Mouse (Mus musculus): Measurements from ENCODE around the gene C3ar1. TPM values are rescaled to one million over a fixed set of nuclear protein-coding genes. Genes with fewer than 3 reads are reported as not detected.

Gene C3ar1
- polyA plus RNA-seq, 1 experiment from 2014 or later, result 2.8 TPM

GRCm38 (mm10) chr6:122869846-122870245 lies 13.9 kb upstream of the C3ar1 start:
- Histone ChIP-seq H3K27me3 (no peaks in the 10 kb centered on the region), H3K4me2 (no peak overlapping the region), H3K27ac (no peak overlapping the region), H3K36me3 (no peaks in the 10 kb centered on the region), H3K9ac (no peak overlapping the region), H3K4me1 (replicated peaks) (no peaks in the 10 kb centered on the region), H3K4me3 (no peak overlapping the region), H3K9me3 (replicated peaks) (no peaks in the 10 kb centered on the region)
- ATAC-seq (replicated peaks; ENCODE audit: insufficient number of reproducible peaks, insufficient read depth, low FRiP score, low read depth), result no peak
- 60% methylated on average over 11 of the region's 11 CpGs for WGBS

GRCm38 (mm10) chr6:122867914-122868313 lies 12.0 kb upstream of the C3ar1 start:
- Histone ChIP-seq H3K9ac (no peak overlapping the region), H3K27ac (no peak overlapping the region), H3K4me2 (no peak overlapping the region), H3K4me1 (replicated peaks) (no peaks in the 10 kb centered on the region), H3K4me3 (no peak overlapping the region), H3K36me3 (no peaks in the 10 kb centered on the region), H3K27me3 (no peaks in the 10 kb centered on the region), H3K9me3 (replicated peaks) (no peaks in the 10 kb centered on the region)
- ATAC-seq (replicated peaks; ENCODE audit: insufficient number of reproducible peaks, insufficient read depth, low FRiP score, low read depth), result no peak
- 59% methylated on average over 4 of the region's 4 CpGs for WGBS

GRCm38 (mm10) chr6:122862871-122863270 lies 6.9 kb upstream of the C3ar1 start:
- Histone ChIP-seq H3K4me3 (no peak overlapping the region), H3K9me3 (replicated peaks) (peaks cover 4% of the 10 kb centered on the region; the same call in 1 of the 2 replicates), H3K36me3 (no peaks in the 10 kb centered on the region), H3K27ac (no peak overlapping the region), H3K27me3 (no peaks in the 10 kb centered on the region), H3K4me1 (replicated peaks) (no peaks in the 10 kb centered on the region), H3K9ac (no peak overlapping the region), H3K4me2 (no peak overlapping the region)
- 83% methylated on average over 1 of the region's 1 CpGs for WGBS
- no peak for ATAC-seq (replicated peaks; ENCODE audit: insufficient number of reproducible peaks, insufficient read depth, low FRiP score, low read depth)

GRCm38 (mm10) chr6:122862434-122862833 lies 6.5 kb upstream of the C3ar1 start:
- Histone ChIP-seq H3K4me1 (replicated peaks) (no peaks in the 10 kb centered on the region), H3K9me3 (replicated peaks) (peaks cover 4% of the 10 kb centered on the region; the same call in 1 of the 2 replicates), H3K4me2 (no peak overlapping the region), H3K27ac (no peak overlapping the region), H3K27me3 (no peaks in the 10 kb centered on the region), H3K4me3 (no peak overlapping the region), H3K36me3 (no peaks in the 10 kb centered on the region), H3K9ac (no peak overlapping the region)
- ATAC-seq (replicated peaks; ENCODE audit: insufficient number of reproducible peaks, insufficient read depth, low FRiP score, low read depth), result no peak
- 75% methylated on average over 6 of the region's 6 CpGs for WGBS

- Histone ChIP-seq H3K27ac (no peak overlapping the region), H3K4me3 (no peak overlapping the region), H3K27me3 (no peaks in the 10 kb centered on the region), H3K9ac (no peak overlapping the region), H3K4me1 (replicated peaks) (peaks cover 6% of the 10 kb centered on the region), H3K9me3 (replicated peaks) (no peaks in the 10 kb centered on the region), H3K4me2 (no peak overlapping the region), H3K36me3 (no peaks in the 10 kb centered on the region)
- 70% methylated on average over 12 of the region's 12 CpGs for WGBS
- no peak for ATAC-seq (replicated peaks; ENCODE audit: insufficient number of reproducible peaks, insufficient read depth, low FRiP score, low read depth)
Observed at GRCm38 (mm10) chr6:122854552-122854951, 1.4 kb downstream of the C3ar1 start.

- Histone ChIP-seq H3K36me3 (no peaks in the 10 kb centered on the region), H3K27ac (no peak overlapping the region), H3K4me3 (no peak overlapping the region), H3K27me3 (no peaks in the 10 kb centered on the region), H3K9me3 (replicated peaks) (no peaks in the 10 kb centered on the region), H3K9ac (no peak overlapping the region), H3K4me2 (no peak overlapping the region), H3K4me1 (replicated peaks) (peaks cover 6% of the 10 kb centered on the region)
- WGBS, result 44% methylated on average over 2 of the region's 2 CpGs
- ATAC-seq (replicated peaks; ENCODE audit: insufficient number of reproducible peaks, insufficient read depth, low FRiP score, low read depth), result no peak
Observed at GRCm38 (mm10) chr6:122852696-122853095, 3.3 kb downstream of the C3ar1 start.

GRCm38 (mm10) chr6:122843759-122844158 lies 12.2 kb downstream of the C3ar1 start:
- WGBS, result 80% methylated on average over 6 of the region's 6 CpGs
- Histone ChIP-seq H3K4me2 (no peak overlapping the region), H3K9me3 (replicated peaks) (no peaks in the 10 kb centered on the region), H3K9ac (no peak overlapping the region), H3K27me3 (no peaks in the 10 kb centered on the region), H3K4me1 (replicated peaks) (no peaks in the 10 kb centered on the region), H3K27ac (no peak overlapping the region), H3K36me3 (peaks cover 65% of the 10 kb centered on the region), H3K4me3 (no peak overlapping the region)
- ATAC-seq (replicated peaks; ENCODE audit: insufficient number of reproducible peaks, insufficient read depth, low FRiP score, low read depth), result no peak

GRCm38 (mm10) chr6:122837539-122837938 lies 18.4 kb downstream of the C3ar1 start:
- Histone ChIP-seq H3K4me3 (no peak overlapping the region), H3K9me3 (replicated peaks) (0 out of 2 replicates have a peak, but pooled peaks cover 4% of the 10 kb centered on the region), H3K4me1 (replicated peaks) (no peaks in the 10 kb centered on the region), H3K27ac (no peak overlapping the region), H3K9ac (no peak overlapping the region), H3K4me2 (no peak overlapping the region), H3K36me3 (peaks cover 86% of the 10 kb centered on the region), H3K27me3 (no peaks in the 10 kb centered on the region)
- no peak for ATAC-seq (replicated peaks; ENCODE audit: insufficient number of reproducible peaks, insufficient read depth, low FRiP score, low read depth)
- WGBS, result 87% methylated on average over 5 of the region's 5 CpGs

- Histone ChIP-seq H3K4me3 (no peak overlapping the region), H3K4me2 (no peak overlapping the region), H3K36me3 (peaks cover 90% of the 10 kb centered on the region), H3K27me3 (no peaks in the 10 kb centered on the region), H3K9me3 (replicated peaks) (0 out of 2 replicates have a peak, but pooled peaks cover 4% of the 10 kb centered on the region), H3K27ac (no peak overlapping the region), H3K9ac (no peak overlapping the region), H3K4me1 (replicated peaks) (no peaks in the 10 kb centered on the region)
- WGBS, result 95% methylated on average over 3 of the region's 3 CpGs
- ATAC-seq (replicated peaks; ENCODE audit: insufficient number of reproducible peaks, insufficient read depth, low FRiP score, low read depth), result no peak
Observed at GRCm38 (mm10) chr6:122836974-122837373, 19.0 kb downstream of the C3ar1 start.

GRCm38 (mm10) chr6:122834365-122834764 lies 21.6 kb downstream of the C3ar1 start:
- H3K27ac ChIP-seq, result no peak overlapping the region
- no peaks in the 10 kb centered on the region for H3K4me1 ChIP-seq (replicated peaks)
- H3K4me3 ChIP-seq, result no peak overlapping the region
- H3K4me2 ChIP-seq, result no peak overlapping the region
- H3K36me3 ChIP-seq, result peaks cover 85% of the 10 kb centered on the region
- WGBS, result 66% methylated on average over 4 of the region's 4 CpGs
- no peak overlapping the region for H3K9ac ChIP-seq
- no peaks in the 10 kb centered on the region for H3K27me3 ChIP-seq
- 0 out of 2 replicates have a peak, but pooled peaks cover 4% of the 10 kb centered on the region for H3K9me3 ChIP-seq (replicated peaks)
- ATAC-seq (replicated peaks; ENCODE audit: insufficient number of reproducible peaks, insufficient read depth, low FRiP score, low read depth), result no peak

- Histone ChIP-seq H3K27ac (no peak overlapping the region), H3K4me1 (replicated peaks) (no peaks in the 10 kb centered on the region), H3K4me2 (no peak overlapping the region), H3K9ac (no peak overlapping the region), H3K4me3 (no peak overlapping the region), H3K9me3 (replicated peaks) (0 out of 2 replicates have a peak, but pooled peaks cover 4% of the 10 kb centered on the region), H3K36me3 (peaks cover 78% of the 10 kb centered on the region), H3K27me3 (no peaks in the 10 kb centered on the region)
- 81% methylated on average over 7 of the region's 7 CpGs for WGBS
- ATAC-seq (replicated peaks; ENCODE audit: insufficient number of reproducible peaks, insufficient read depth, low FRiP score, low read depth), result no peak
Observed at GRCm38 (mm10) chr6:122832880-122833279, 23.1 kb downstream of the C3ar1 start.

- Histone ChIP-seq H3K36me3 (peaks cover 39% of the 10 kb centered on the region), H3K27me3 (no peaks in the 10 kb centered on the region), H3K27ac (no peak overlapping the region), H3K4me1 (replicated peaks) (peaks cover 39% of the 10 kb centered on the region), H3K9me3 (replicated peaks) (no peaks in the 10 kb centered on the region), H3K4me3 (no peak overlapping the region), H3K9ac (no peak overlapping the region), H3K4me2 (no peak overlapping the region)
- ATAC-seq (replicated peaks; ENCODE audit: insufficient number of reproducible peaks, insufficient read depth, low FRiP score, low read depth), result no peak
- 53% methylated on average over 13 of the region's 13 CpGs for WGBS
Observed at GRCm38 (mm10) chr6:122828086-122828485, 27.9 kb downstream of the C3ar1 start.
